Mouse (Mus musculus): ENCODE data around the gene Tspyl3. TPM values are rescaled to one million over a fixed set of nuclear protein-coding genes. Genes with fewer than 3 reads are reported as not detected.

Tspyl3 gene
- total RNA-seq, 2 experiments from 2014 or later = 26.2 to 29.5 TPM

- no peak for DNase-seq (ENCODE audit: low spot score in 2 of 2)
- intact Hi-C loops (cut with DNase I) = no loop called here
Observed at GRCm38 (mm10) chr2:153179961-153180360, 45.3 kb downstream of the Tspyl3 start.

GRCm38 (mm10) chr2:153179126-153179860 lies 45.9 kb downstream of the Tspyl3 start:
- no peak for DNase-seq (ENCODE audit: low spot score in 2 of 2)
- intact Hi-C loops (cut with DNase I) = no loop called here

- no peak for DNase-seq (ENCODE audit: low spot score in 2 of 2)
- intact Hi-C loops (cut with DNase I) = no loop called here
Observed at GRCm38 (mm10) chr2:153177188-153177587, 48.1 kb downstream of the Tspyl3 start.

GRCm38 (mm10) chr2:153175995-153176570 lies 49.2 kb downstream of the Tspyl3 start:
- no peak for DNase-seq (ENCODE audit: low spot score in 2 of 2)
- intact Hi-C loops (cut with DNase I) = no loop called here

Other genes starting within 250 kb of the Tspyl3 start
- gene Pdrg1, start 210.0 kb downstream of the Tspyl3 start, total RNA-seq (2021) = 10 to 100 TPM; 46.9 to 59.5 TPM
- gene Xkr7, start 193.6 kb downstream of the Tspyl3 start, total RNA-seq (2021) = 1 to 10 TPM; 5.2 to 7.0 TPM
- 1 to 10 TPM; 4.0 to 5.8 TPM for gene Ccm2l, start 159.5 kb downstream of the Tspyl3 start, total RNA-seq (2021)
- 1 to 10 TPM; 2.1 to 2.4 TPM for gene Hck, start 117.0 kb downstream of the Tspyl3 start, total RNA-seq (2021)
- 100 to 1,000 TPM; 114 to 123 TPM for gene Tm9sf4, start 64.1 kb downstream of the Tspyl3 start, total RNA-seq (2021)
- 1 to 10 TPM; 5.2 to 6.5 TPM for gene Plagl2, start 16.0 kb upstream of the Tspyl3 start, total RNA-seq (2021)
- 10 to 100 TPM; 14.9 to 18.4 TPM for gene Pofut1, start 16.1 kb upstream of the Tspyl3 start, total RNA-seq (2021)
- gene Kif3b, start 66.0 kb upstream of the Tspyl3 start, total RNA-seq (2021) = 10 to 100 TPM; 56.4 to 58.6 TPM
- gene Asxl1, start 120.4 kb upstream of the Tspyl3 start, total RNA-seq (2021) = 10 to 100 TPM; 34.3 to 36.7 TPM

Measured in left cerebral cortex, postnatal 36 days (tissue).